Mouse (Mus musculus) forebrain, embryonic 10.5 days (tissue): ENCODE results near the gene Use1. TPM values are rescaled to one million over a fixed set of nuclear protein-coding genes. Genes with fewer than 3 reads are reported as not detected.

Experiments used
- DNase-seq: peaks from one replicate; pipeline ENCODE4 v3.0.0-alpha.2; 2017; ENCODE audit warnings: low spot score; ENCODE audit errors: extremely low spot score
- H3K27ac ChIP-seq: fragments of 300-500 bp; sonication (generic); 2 replicates; pipeline ENCODE4 v1.5.1; 2016; ENCODE audit warnings: mild to moderate bottlenecking
- H3K27me3 ChIP-seq: fragments of 300-500 bp; sonication (generic); 2 replicates; pipeline ENCODE4 v1.6.1; 2016; ENCODE audit warnings: mild to moderate bottlenecking; ENCODE audit not compliant: poor library complexity, severe bottlenecking
- H3K36me3 ChIP-seq: fragments of 300-500 bp; sonication (generic); replicated peaks from 2 replicates; pipeline ENCODE4 v1.6.1; 2016; ENCODE audit warnings: mild to moderate bottlenecking, moderate library complexity
- H3K4me1 ChIP-seq: fragments of 300-500 bp; sonication (generic); 2 replicates; pipeline ENCODE4 v1.6.1; 2016
- H3K4me3 ChIP-seq: fragments of 300-500 bp; sonication (generic); 2 replicates; pipeline ENCODE4 v1.5.1; 2016; ENCODE audit warnings: mild to moderate bottlenecking, moderate library complexity
- H3K9me3 ChIP-seq: fragments of 300-500 bp; sonication (generic); 2 replicates; pipeline ENCODE4 v1.6.1; 2016; ENCODE audit warnings: mild to moderate bottlenecking, moderate library complexity
- WGBS: fragments of 180-500 bp; shearing (Covaris S2); methylation state at CpG from one replicate; pipeline ENCODE4 v1.1.7; 2016; 5-methylcytosine and 5-hydroxymethylcytosine counted together
- polyA plus RNA-seq: library from polyadenylated mRNA; unstranded; fragments of >200 nt; fragmentation: Nextera tagmentation; extraction: Ambion mirVana; gene quantifications from 2 replicates; pipeline ENCODE4 v1.2.1, GENCODE M21; 2016

The Use1 gene
- polyA plus RNA-seq, 1 experiment from 2014 or later, result 81.4 TPM

- 1% methylated on average over 72 of the region's 72 CpGs for WGBS
- Histone ChIP-seq H3K36me3 (peaks cover 38% of the 10 kb centered on the region), H3K27me3 (peaks cover 25% of the 10 kb centered on the region), H3K27ac (peak overlapping the region; percentile 98), H3K9me3 (no peaks in the 10 kb centered on the region; the same call in 1 of the 2 replicates), H3K4me3 (peak overlapping the region; percentile 71), H3K4me1 (peaks cover 78% of the 10 kb centered on the region)
- peak; percentile 44 for DNase-seq
Observed at GRCm38 (mm10) chr8:71380178-71381171, 13.8 kb downstream of the Use1 start.

GRCm38 (mm10) chr8:71381421-71381970, 14.8 kb downstream of the Use1 start, which contains the start of gene Nr2f6:
Nr2f6 (minus strand) TSS chr8:71381960.
- Histone ChIP-seq H3K27me3 (peaks cover 20% of the 10 kb centered on the region), H3K27ac (peak within 1 kb of the TSS; percentile 98), H3K4me3 (peak within 1 kb of the TSS; percentile 71), H3K9me3 (no peaks in the 10 kb centered on the region; the same call in 1 of the 2 replicates), H3K4me1 (peaks cover 71% of the 10 kb centered on the region), H3K36me3 (peaks cover 28% of the 10 kb centered on the region)
- under 1% methylated on average over 89 of the region's 89 CpGs for WGBS
- DNase-seq, result peak; percentile 72

GRCm38 (mm10) chr8:71381971-71382961, 15.6 kb downstream of the Use1 start:
- peak; percentile 82 for DNase-seq
- H3K4me3 ChIP-seq, result peak overlapping the region; percentile 71
- peaks cover 64% of the 10 kb centered on the region for H3K4me1 ChIP-seq
- under 1% methylated on average over 80 of the region's 80 CpGs for WGBS
- H3K36me3 ChIP-seq, result peaks cover 20% of the 10 kb centered on the region
- H3K27me3 ChIP-seq, result peaks cover 12% of the 10 kb centered on the region
- H3K9me3 ChIP-seq, result no peaks in the 10 kb centered on the region; the same call in 1 of the 2 replicates
- peak overlapping the region; percentile 98 for H3K27ac ChIP-seq

- DNase-seq, result no peak
- Histone ChIP-seq H3K27ac (peak overlapping the region; percentile 98), H3K27me3 (peaks cover under 1% of the 10 kb centered on the region), H3K36me3 (peaks cover 9% of the 10 kb centered on the region), H3K9me3 (no peaks in the 10 kb centered on the region), H3K4me1 (peaks cover 57% of the 10 kb centered on the region), H3K4me3 (peak overlapping the region; percentile 71)
- 13% methylated on average over 12 of the region's 12 CpGs for WGBS
Observed at GRCm38 (mm10) chr8:71383396-71383795, 16.7 kb downstream of the Use1 start.

- Histone ChIP-seq H3K9me3 (no peaks in the 10 kb centered on the region), H3K36me3 (peaks cover 4% of the 10 kb centered on the region), H3K27ac (peak overlapping the region; percentile 98), H3K27me3 (no peaks in the 10 kb centered on the region), H3K4me3 (peak overlapping the region; percentile 71; the same call in 1 of the 2 replicates), H3K4me1 (peaks cover 52% of the 10 kb centered on the region)
- no peak for DNase-seq
- 52% methylated on average over 3 of the region's 3 CpGs for WGBS
Observed at GRCm38 (mm10) chr8:71383860-71384259, 17.2 kb downstream of the Use1 start.

- Histone ChIP-seq H3K27me3 (no peaks in the 10 kb centered on the region), H3K36me3 (no peaks in the 10 kb centered on the region), H3K27ac (peak overlapping the region; percentile 48), H3K4me3 (peak overlapping the region; percentile 6; the same call in 1 of the 2 replicates), H3K9me3 (no peaks in the 10 kb centered on the region), H3K4me1 (peaks cover 37% of the 10 kb centered on the region)
- no peak for DNase-seq
- 76% methylated on average over 12 of the region's 12 CpGs for WGBS
Observed at GRCm38 (mm10) chr8:71385212-71385835, 18.7 kb downstream of the Use1 start.

- H3K27me3 ChIP-seq, result no peaks in the 10 kb centered on the region
- WGBS, result 78% methylated on average over 1 of the region's 1 CpGs
- no peak overlapping the region for H3K27ac ChIP-seq
- DNase-seq, result no peak
- H3K4me3 ChIP-seq, result no peak overlapping the region
- no peaks in the 10 kb centered on the region for H3K36me3 ChIP-seq
- no peaks in the 10 kb centered on the region for H3K9me3 ChIP-seq
- H3K4me1 ChIP-seq, result peaks cover 24% of the 10 kb centered on the region
Observed at GRCm38 (mm10) chr8:71388267-71388666, 21.6 kb downstream of the Use1 start.

GRCm38 (mm10) chr8:71391696-71392095, 25.0 kb downstream of the Use1 start:
- no peak for DNase-seq

GRCm38 (mm10) chr8:71392391-71392790, 25.7 kb downstream of the Use1 start:
- WGBS, result 77% methylated on average over 5 of the region's 5 CpGs
- no peak for DNase-seq
- H3K4me3 ChIP-seq, result no peak overlapping the region
- no peak overlapping the region for H3K27ac ChIP-seq
- no peaks in the 10 kb centered on the region for H3K27me3 ChIP-seq
- no peaks in the 10 kb centered on the region for H3K36me3 ChIP-seq
- peaks cover 22% of the 10 kb centered on the region for H3K4me1 ChIP-seq
- no peaks in the 10 kb centered on the region for H3K9me3 ChIP-seq

More at GRCm38 (mm10) chr8:71391696-71392095, 25.0 kb downstream of the Use1 start:
- Histone ChIP-seq H3K4me3 (no peak overlapping the region), H3K4me1 (peaks cover 18% of the 10 kb centered on the region), H3K27me3 (no peaks in the 10 kb centered on the region), H3K36me3 (no peaks in the 10 kb centered on the region), H3K9me3 (no peaks in the 10 kb centered on the region), H3K27ac (no peak overlapping the region)
- 86% methylated on average over 2 of the region's 2 CpGs for WGBS

- Histone ChIP-seq H3K27ac (0 out of 2 replicates have a peak overlapping the region, but pooled peaks have one; percentile 20), H3K4me1 (peaks cover 27% of the 10 kb centered on the region), H3K4me3 (peak overlapping the region; percentile 27), H3K27me3 (no peaks in the 10 kb centered on the region), H3K36me3 (no peaks in the 10 kb centered on the region), H3K9me3 (no peaks in the 10 kb centered on the region)
- 13% methylated on average over 3 of the region's 3 CpGs for WGBS
- no peak for DNase-seq
Observed at GRCm38 (mm10) chr8:71392871-71393270, 26.2 kb downstream of the Use1 start.

GRCm38 (mm10) chr8:71394481-71394880, 27.8 kb downstream of the Use1 start:
- H3K27me3 ChIP-seq, result no peaks in the 10 kb centered on the region
- H3K9me3 ChIP-seq, result no peaks in the 10 kb centered on the region
- H3K4me3 ChIP-seq, result peak overlapping the region; percentile 15
- peaks cover 14% of the 10 kb centered on the region for H3K36me3 ChIP-seq
- peaks cover 27% of the 10 kb centered on the region for H3K4me1 ChIP-seq
- WGBS, result 88% methylated on average over 7 of the region's 7 CpGs
- DNase-seq, result no peak
- peak overlapping the region; percentile 54; the same call in 1 of the 2 replicates for H3K27ac ChIP-seq
